Mouse (Mus musculus): ENCODE measurements at regions not wholly inside any gene's neighbourhood (a gene's known extent, or its start where the extent isn't known, plus 50 kb on each side); places are given as distances from the start of the nearest gene placed in this dataset.

GRCm38 (mm10) chr7:70016611-70017010, 349.9 kb downstream of the Nr2f2 start:
- no peak for DNase-seq (ENCODE audit: low spot score in 2 of 2)

GRCm38 (mm10) chr7:70003200-70003986, 363.1 kb downstream of the Nr2f2 start:
- no peak for DNase-seq (ENCODE audit: low spot score in 2 of 2)

- DNase-seq (ENCODE audit: low spot score in 2 of 2), result no peak
These were observed 367.8 kb downstream of the Nr2f2 start for GRCm38 (mm10) chr7:69998756-69999155.

- no peak for DNase-seq (ENCODE audit: low spot score in 2 of 2)
These were observed 371.8 kb downstream of the Nr2f2 start for GRCm38 (mm10) chr7:69994540-69995303.

GRCm38 (mm10) chr7:69992383-69993327, 373.9 kb downstream of the Nr2f2 start:
- DNase-seq (ENCODE audit: low spot score in 2 of 2), result no peak

GRCm38 (mm10) chr7:69991982-69992381, 374.6 kb downstream of the Nr2f2 start:
- DNase-seq (ENCODE audit: low spot score in 2 of 2), result no peak

- DNase-seq (ENCODE audit: low spot score in 2 of 2), result no peak
These were observed 377.8 kb downstream of the Nr2f2 start for GRCm38 (mm10) chr7:69988704-69989103.

GRCm38 (mm10) chr7:69981301-69981700, 385.2 kb downstream of the Nr2f2 start:
- DNase-seq (ENCODE audit: low spot score in 2 of 2), result no peak

GRCm38 (mm10) chr7:69976369-69976768, 390.2 kb downstream of the Nr2f2 start:
- no peak for DNase-seq (ENCODE audit: low spot score in 2 of 2)

- no peak for DNase-seq (ENCODE audit: low spot score in 2 of 2)
These were observed 402.5 kb downstream of the Nr2f2 start for GRCm38 (mm10) chr7:69964002-69964401.

GRCm38 (mm10) chr7:69950221-69950670, 416.3 kb downstream of the Nr2f2 start:
- no peak for DNase-seq (ENCODE audit: low spot score in 2 of 2)

- DNase-seq (ENCODE audit: low spot score in 2 of 2), result no peak
These were observed 416.9 kb downstream of the Nr2f2 start for GRCm38 (mm10) chr7:69949647-69950121.

GRCm38 (mm10) chr7:69946396-69946795, 420.1 kb downstream of the Nr2f2 start:
- DNase-seq (ENCODE audit: low spot score in 2 of 2), result no peak

- no peak for DNase-seq (ENCODE audit: low spot score in 2 of 2)
These were observed 424.7 kb downstream of the Nr2f2 start for GRCm38 (mm10) chr7:69941881-69942280.

GRCm38 (mm10) chr7:69925261-69925660, 441.3 kb downstream of the Nr2f2 start:
- no peak for DNase-seq (ENCODE audit: low spot score in 2 of 2)

GRCm38 (mm10) chr7:69924551-69924950, 442.0 kb downstream of the Nr2f2 start:
- DNase-seq (ENCODE audit: low spot score in 2 of 2), result no peak

GRCm38 (mm10) chr7:69911760-69912159, 454.8 kb downstream of the Nr2f2 start:
- DNase-seq (ENCODE audit: low spot score in 2 of 2), result no peak

- no peak for DNase-seq (ENCODE audit: low spot score in 2 of 2)
These were observed 476.0 kb downstream of the Nr2f2 start for GRCm38 (mm10) chr7:69890503-69891061.

- no peak for DNase-seq (ENCODE audit: low spot score in 2 of 2)
These were observed 478.3 kb downstream of the Nr2f2 start for GRCm38 (mm10) chr7:69888251-69888650.

- DNase-seq (ENCODE audit: low spot score in 2 of 2), result no peak
These were observed 489.5 kb downstream of the Nr2f2 start for GRCm38 (mm10) chr7:69877031-69877430.

- DNase-seq (ENCODE audit: low spot score in 2 of 2), result no peak
These were observed 500.7 kb downstream of the Nr2f2 start for GRCm38 (mm10) chr7:69865801-69866200.
